Mouse (Mus musculus): ENCODE results near the gene Kremen1.

DNA sequence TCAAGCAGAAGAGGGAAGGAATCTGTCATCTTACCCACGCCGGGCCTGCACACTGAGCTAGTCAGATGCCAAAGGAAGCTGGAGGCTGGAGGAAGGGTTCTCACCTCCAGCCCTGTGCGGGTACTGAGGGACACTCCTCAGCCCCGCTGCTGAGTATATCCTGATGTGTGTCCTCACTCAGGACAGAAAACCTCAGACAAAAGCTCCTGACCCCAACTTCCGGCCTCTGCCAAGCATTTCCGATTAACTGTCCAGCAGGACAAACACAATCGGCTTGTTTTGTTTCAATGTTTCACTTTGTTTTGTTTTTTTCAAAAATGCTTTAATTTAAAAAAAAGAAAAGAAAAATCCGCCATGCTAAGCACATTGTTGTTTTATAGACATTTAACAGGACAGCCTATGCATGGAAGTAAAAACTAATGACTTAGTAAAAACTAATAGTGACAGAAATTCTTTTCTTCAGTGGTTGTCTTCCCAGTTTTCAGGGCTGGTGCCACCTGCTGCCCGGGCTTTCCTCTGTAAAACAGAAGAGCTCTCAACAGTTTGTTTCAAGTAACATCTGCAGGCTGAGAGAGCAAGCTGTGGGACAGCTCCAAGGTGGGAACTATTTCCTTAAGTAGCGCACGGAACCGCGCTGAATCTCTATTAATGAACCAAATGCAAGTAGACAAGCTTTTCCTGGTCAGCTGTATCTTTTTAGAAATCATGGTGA lies 4.1 kb downstream of the Kremen1 start:
- TF ChIP-seq POLR2A (IDR thresholded peaks at IDR 0.05; ENCODE audit: low read depth, low read length) (no peak), CTCF (IDR thresholded peaks at IDR 0.05; ENCODE audit: borderline replicate concordance, insufficient read depth, low read length) (no peak)

Data from embryonic fibroblast, embryonic 13.5 days (primary cell).